Mouse (Mus musculus) forelimb bud, embryonic 11.5 days (tissue): ENCODE measurements around the gene Hoxd10.

Experiments
- DNase-seq: peaks from one replicate; pipeline ENCODE4 v3.0.0-alpha.2; 2012; ENCODE audit warnings: low read depth, low spot score

The Hoxd10 gene

DNA sequence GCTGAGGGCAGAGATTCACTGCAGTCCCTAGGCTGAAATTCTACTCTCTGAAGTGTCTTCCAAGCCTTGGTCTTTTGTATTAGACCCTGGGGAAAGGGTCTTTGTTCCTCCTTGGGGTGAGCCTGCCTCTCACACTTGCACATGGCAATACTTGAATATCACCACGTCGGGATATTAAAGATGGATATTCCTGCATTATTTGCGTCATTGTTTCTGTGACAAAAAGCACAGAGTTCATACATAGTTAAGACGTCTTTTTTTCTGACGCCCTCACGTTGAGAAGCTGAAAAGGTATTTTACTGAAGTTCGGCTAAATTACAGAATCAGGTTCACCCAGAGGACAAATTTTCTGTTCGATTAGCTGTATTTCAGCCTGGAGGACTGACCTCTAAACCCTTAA lies 38.6 kb downstream of the Hoxd10 start:
- DNase-seq: no peak

GRCm38 (mm10) chr2:74731055-74731454 lies 39.3 kb downstream of the Hoxd10 start:
- DNase-seq: no peak

DNA sequence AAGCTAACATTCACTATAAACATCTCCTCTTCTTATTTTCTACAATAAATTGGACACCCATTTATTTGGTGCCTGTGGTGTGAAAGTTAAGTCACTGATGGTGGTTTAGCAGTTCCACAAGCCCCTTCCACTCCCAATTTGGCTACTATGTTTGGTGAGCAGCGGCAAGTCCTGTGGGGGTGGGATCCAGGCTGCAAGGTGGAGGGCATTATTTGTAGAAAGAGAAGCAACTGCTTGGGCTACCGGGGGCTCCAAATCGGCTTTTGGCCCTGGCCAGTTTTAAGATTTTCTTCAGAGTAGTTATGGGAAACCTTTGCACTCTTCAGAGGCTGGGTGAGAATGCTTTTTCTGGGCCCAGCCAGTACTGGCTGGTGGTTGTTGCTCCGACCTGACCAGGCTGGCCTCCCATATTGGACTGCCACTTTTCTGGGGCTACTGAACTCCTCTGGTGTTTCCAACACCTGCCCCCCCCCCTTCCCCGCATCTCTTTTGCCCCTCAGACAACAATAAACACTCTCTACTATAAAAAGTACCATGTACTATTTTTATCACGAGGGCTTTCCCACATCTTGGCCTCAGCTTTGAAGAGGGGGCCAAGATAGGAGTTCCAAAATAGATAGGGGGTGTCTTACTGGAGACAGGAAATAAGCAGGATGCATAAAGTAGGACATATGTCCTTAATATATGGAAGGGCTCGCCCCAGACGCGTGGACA lies 40.2 kb downstream of the Hoxd10 start:
- no peak for DNase-seq

DNA sequence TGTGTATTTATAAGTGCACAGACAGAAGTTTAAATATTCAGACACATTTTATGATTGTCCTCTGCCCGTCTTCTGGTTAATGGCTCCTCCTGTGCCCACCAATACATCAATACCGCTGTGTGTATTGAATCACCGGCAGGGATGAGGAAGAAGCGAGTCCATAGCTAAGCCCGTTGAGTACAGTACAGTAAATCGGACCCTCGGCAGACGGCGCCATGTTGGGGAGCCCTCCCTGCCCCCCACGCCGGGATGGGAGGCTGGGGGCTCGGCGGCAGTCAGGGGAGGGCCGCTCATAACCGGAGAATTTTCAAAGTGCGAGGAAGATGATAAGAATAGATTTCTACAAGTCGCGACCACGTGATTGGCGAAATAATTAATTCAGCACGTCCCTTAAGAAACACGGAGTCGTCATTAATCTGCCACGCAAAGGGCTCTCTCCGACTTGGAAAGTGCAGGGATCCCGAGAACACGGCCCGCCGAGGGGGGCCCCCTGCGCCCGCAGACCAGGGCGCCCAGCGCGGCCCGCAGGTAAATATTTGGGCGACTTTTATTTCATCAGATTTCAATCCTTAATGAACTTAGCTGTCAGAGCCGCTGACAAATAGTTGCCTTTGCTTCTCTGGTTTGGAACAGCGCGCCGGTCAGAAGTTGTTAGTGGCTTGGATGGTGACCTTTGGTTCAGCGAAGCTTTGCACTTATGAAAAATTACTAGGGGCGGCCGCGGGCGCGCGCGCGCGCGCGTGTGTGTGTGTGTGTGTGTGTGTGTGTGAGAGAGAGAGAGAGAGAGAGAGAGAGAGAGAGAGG lies 41.0 kb downstream of the Hoxd10 start:
- no peak for DNase-seq

DNA sequence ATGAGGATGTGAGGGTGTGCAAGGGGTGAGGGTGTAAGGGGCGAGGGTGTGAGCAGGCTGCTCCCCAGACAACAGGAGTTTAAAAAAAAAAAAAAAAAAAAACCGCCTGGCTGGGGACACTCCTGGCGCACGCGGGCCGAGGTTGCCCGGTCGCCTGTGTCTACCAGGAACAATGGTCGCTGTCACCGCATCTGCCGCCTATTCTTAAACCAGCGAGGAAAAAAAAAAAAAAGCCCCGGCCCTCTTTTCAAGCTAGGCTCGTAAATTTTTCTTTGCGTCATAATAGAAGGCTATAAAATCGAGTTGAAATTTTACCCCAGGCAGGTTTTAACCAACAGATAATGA lies 41.6 kb downstream of the Hoxd10 start:
- DNase-seq: no peak

- DNase-seq: no peak
Observed at GRCm38 (mm10) chr2:74733765-74734164, 42.0 kb downstream of the Hoxd10 start.

- no peak for DNase-seq
Observed at GRCm38 (mm10) chr2:74734451-74734850, 42.7 kb downstream of the Hoxd10 start.

GRCm38 (mm10) chr2:74734996-74735811 lies 43.5 kb downstream of the Hoxd10 start:
- DNase-seq: no peak

DNA sequence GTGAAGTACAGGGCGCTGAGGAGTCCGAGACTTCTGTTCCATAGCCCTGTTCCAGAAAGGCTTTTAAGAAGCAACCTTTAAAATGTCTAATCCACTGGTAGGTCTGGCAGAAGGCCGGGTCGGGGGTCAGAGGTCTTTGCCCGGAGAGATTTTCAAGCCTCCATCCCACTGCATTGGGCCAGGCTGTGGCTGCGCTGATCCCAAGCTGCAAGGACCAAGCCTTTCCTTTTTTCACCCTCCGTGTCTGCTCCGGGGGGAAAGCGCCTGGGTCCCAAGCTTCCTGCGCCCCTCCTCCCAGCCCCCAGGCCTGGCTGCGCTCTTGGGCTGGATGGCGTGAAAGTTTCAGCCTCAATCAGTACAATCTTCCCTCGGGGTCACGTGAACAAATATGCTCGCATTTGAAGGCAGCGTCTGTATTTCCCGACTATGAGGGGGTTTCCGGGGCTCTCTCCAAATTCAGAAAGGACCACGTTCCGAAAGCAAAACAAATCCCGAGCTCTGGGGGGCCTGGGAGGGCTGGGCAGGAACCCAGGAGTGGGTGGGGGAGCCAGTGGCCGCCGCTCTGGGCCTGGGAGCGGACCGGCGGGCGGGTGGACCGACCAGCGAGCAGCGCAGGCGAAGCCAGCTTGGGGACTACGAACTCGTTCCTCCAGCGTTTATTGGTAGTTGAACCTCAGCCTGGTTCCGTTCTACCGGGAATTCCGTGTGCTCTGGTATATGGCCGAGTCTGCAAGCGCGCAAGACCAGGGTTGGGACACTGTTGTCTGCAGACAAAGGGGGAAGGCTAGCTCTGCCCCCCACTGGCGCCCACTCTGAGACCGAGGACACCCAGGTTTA lies 44.3 kb downstream of the Hoxd10 start:
- DNase-seq: no peak

GRCm38 (mm10) chr2:74736688-74737577 lies 45.2 kb downstream of the Hoxd10 start:
- DNase-seq: no peak

- DNase-seq: no peak
Observed at GRCm38 (mm10) chr2:74737578-74738070, 45.9 kb downstream of the Hoxd10 start.

DNA sequence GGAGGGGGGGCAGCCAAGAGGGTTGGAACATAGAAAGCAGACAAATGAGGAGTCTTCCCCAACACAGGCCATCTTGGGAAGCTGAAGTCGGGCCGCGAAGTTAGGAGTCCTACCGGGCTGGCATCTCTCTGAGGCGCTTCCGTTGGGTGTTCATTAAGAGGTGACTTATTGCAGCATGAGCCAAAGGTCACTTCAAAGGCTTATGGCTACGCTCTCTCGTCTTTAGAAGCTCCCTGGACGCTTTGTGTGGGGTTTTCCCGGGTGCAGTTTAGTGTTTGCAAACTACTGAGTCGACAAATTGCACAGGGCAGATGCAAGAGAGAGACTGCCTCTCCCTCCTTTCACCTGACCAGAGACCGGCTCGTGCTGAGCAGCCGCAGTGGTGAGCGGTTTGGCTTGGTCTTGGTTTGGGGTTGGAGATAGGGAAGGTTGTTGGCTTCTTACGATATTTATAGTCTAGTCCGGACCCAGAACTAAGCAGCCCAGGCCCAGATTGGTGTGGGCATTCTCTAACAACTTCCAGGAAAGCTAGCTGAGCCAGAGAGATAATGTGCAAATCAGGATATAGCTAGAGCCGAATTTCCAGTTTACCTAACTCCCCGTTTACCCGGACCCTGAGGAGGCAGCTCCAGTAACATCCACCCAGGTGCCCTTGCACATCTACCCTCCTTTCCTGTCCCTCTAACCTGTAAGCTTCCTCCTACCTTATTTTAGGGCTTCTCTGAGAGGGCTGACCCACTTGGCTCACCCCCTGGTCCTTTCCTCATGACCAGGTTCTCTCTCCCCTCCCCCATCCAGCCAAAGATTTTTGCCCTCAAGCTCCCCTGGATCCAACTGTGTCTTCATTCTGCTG lies 47.1 kb downstream of the Hoxd10 start:
- DNase-seq: no peak

- no peak for DNase-seq
Observed at GRCm38 (mm10) chr2:74739476-74739800, 47.7 kb downstream of the Hoxd10 start.

DNA sequence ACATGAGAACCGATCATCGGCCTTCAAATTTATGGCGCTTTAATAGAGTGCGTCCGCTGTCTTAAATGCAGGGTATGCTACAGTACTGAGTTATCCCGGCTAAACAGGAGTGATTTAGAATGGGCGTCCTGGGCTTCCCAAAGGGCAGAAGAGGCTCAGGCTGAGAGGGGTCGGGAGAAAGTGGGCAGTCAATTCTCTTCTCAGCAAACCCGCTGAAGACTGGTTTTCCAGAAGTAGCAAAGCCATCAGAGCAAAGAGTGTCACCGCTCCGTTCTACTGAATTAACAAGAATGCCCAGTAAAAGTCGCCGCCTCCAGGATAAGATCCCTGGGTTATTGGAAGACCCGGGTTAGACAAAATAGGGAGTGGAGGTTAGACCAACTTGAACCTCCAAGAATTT lies 48.1 kb downstream of the Hoxd10 start:
- no peak for DNase-seq

GRCm38 (mm10) chr2:74740311-74741091 lies 48.8 kb downstream of the Hoxd10 start:
- DNase-seq: no peak

GRCm38 (mm10) chr2:74741252-74741978 lies 49.7 kb downstream of the Hoxd10 start:
- no peak for DNase-seq

DNA sequence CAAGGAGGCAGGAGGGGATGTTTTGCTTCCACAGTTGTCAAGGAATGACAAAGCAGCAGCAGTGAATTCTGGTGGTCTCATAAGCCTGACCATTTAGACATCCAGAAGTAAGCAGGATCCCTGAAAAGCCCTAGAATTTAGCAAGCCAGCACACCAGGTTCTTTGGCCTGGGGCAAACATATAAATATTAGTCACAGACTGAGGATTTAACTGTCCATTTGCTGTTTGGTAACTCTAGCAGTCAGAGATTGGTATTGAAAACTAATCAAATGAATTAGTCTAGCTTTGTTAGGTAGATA lies 50.2 kb downstream of the Hoxd10 start:
- DNase-seq: no peak
